Mouse (Mus musculus): ENCODE results near the gene Cela1.

GRCm38 (mm10) chr15:100728586-100728985 is 40.9 kb upstream of the Cela1 start:
- TF ChIP-seq POLR2A (IDR thresholded peaks at IDR 0.05; ENCODE audit: low read depth, low read length) (no peak), CTCF (IDR thresholded peaks at IDR 0.05; ENCODE audit: extremely low read depth, insufficient read depth, insufficient read length, insufficient replicate concordance) (no peak)

Data from spleen, adult 2 months (tissue).